Mouse (Mus musculus) small intestine, adult 2 months (tissue): ENCODE results near the gene Noct. TPM values are rescaled to one million over a fixed set of nuclear protein-coding genes. Genes with fewer than 3 reads are reported as not detected.

Experiments used
- H3K27ac ChIP-seq: fragments of 200-500 bp; 2 replicates; pipeline ENCODE4 v1.5.1; 2012; ENCODE audit warnings: low read depth, low read length, control low read depth, inconsistent platforms; ENCODE audit not compliant: insufficient read depth
- H3K27me3 ChIP-seq: fragments of 200-500 bp; 2 replicates; pipeline ENCODE4 v1.6.1; 2012; ENCODE audit warnings: mild to moderate bottlenecking, moderate library complexity, low read length, inconsistent platforms; ENCODE audit not compliant: control insufficient read depth, insufficient read depth
- H3K36me3 ChIP-seq: fragments of 200-500 bp; 2 replicates; pipeline ENCODE4 v1.6.1; 2012; ENCODE audit warnings: mild to moderate bottlenecking, low read length, control low read depth, inconsistent platforms; ENCODE audit not compliant: control insufficient read depth, insufficient read depth
- H3K4me1 ChIP-seq: fragments of 200-500 bp; 2 replicates; pipeline ENCODE4 v1.6.1; 2012; ENCODE audit warnings: low read length, inconsistent platforms, mixed read lengths; ENCODE audit not compliant: control insufficient read depth, insufficient read depth, insufficient read length
- H3K4me3 ChIP-seq: fragments of 200-500 bp; 2 replicates; pipeline ENCODE4 v1.5.1; 2012; ENCODE audit warnings: low read depth, mild to moderate bottlenecking, control low read depth, inconsistent platforms, low read length, moderate library complexity
- CTCF ChIP-seq: fragments of 200-500 bp; IDR thresholded peaks from 2 replicates; pipeline ENCODE4 v1.5.1; 2012; ENCODE audit warnings: low read depth, mild to moderate bottlenecking, control low read depth, inconsistent platforms, low read length, moderate library complexity, mixed read lengths; ENCODE audit not compliant: insufficient replicate concordance, insufficient read length; ENCODE audit errors: extremely low read depth
- POLR2A ChIP-seq: fragments of 200-500 bp; IDR thresholded peaks from 2 replicates; pipeline ENCODE4 v1.6.1; 2012; ENCODE audit warnings: low read depth, mild to moderate bottlenecking, control low read depth, inconsistent platforms, low read length, moderate library complexity
- WGBS: fragments of 180-500 bp; shearing (Covaris S2); methylation state at CpG from one replicate; pipeline ENCODE4 v1.1.7; 2018; 5-methylcytosine and 5-hydroxymethylcytosine counted together
- polyA plus RNA-seq: library from polyadenylated mRNA; depleted of rRNA; stranded (reverse); fragments of >200 nt; gene quantifications from 2 replicates; pipeline ENCODE4 v1.2.3, GENCODE M21; 2012

Noct gene
- polyA plus RNA-seq, 1 experiment: 56.2 TPM

GRCm38 (mm10) chr3:51239541-51239940 lies 15.3 kb downstream of the Noct start:
- no peak for TF ChIP-seq CTCF
- no peak for TF ChIP-seq POLR2A
- no peak overlapping the region for H3K27ac ChIP-seq

GRCm38 (mm10) chr3:51247704-51248103 lies 23.5 kb downstream of the Noct start:
- Histone ChIP-seq H3K4me1 (no peaks in the 10 kb centered on the region), H3K36me3 (peaks cover 34% of the 10 kb centered on the region), H3K4me3 (no peak overlapping the region), H3K27ac (no peak overlapping the region), H3K27me3 (no peaks in the 10 kb centered on the region)
- TF ChIP-seq POLR2A (no peak), CTCF (no peak)
- 78% methylated on average over 16 of the region's 16 CpGs for WGBS

More at GRCm38 (mm10) chr3:51239541-51239940, 15.3 kb downstream of the Noct start:
- peaks cover 2% of the 10 kb centered on the region; the same call in 1 of the 2 replicates for H3K4me1 ChIP-seq
- 98% methylated on average over 3 of the region's 3 CpGs for WGBS
- no peak overlapping the region for H3K4me3 ChIP-seq
- peaks cover 2% of the 10 kb centered on the region; the same call in 1 of the 2 replicates for H3K36me3 ChIP-seq
- H3K27me3 ChIP-seq: no peaks in the 10 kb centered on the region

DNA sequence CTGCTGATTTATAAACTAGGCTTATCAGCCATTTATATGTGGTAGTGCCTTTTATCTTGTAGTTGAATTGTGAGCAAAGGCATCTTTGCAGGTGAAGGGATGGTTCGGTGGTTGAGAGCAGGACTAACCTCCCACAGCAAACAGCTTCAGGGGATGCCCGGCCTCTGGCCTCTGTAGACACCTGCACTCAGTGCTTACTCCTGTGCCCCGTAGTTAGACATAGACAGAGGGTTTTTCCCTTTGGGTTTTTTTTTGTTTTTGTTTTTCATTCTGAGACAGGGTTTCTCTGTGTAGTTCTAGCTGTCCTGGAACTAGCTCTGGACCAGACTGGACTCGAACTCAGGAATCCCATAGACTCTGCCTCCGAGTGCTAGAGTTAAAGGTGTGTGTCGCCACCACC lies 24.4 kb downstream of the Noct start:
- TF ChIP-seq CTCF (no peak), POLR2A (no peak)
- no peaks in the 10 kb centered on the region for H3K4me1 ChIP-seq
- 90% methylated on average over 6 of the region's 6 CpGs for WGBS
- no peaks in the 10 kb centered on the region for H3K27me3 ChIP-seq
- no peak overlapping the region for H3K27ac ChIP-seq
- no peak overlapping the region for H3K4me3 ChIP-seq
- H3K36me3 ChIP-seq: peaks cover 43% of the 10 kb centered on the region

DNA sequence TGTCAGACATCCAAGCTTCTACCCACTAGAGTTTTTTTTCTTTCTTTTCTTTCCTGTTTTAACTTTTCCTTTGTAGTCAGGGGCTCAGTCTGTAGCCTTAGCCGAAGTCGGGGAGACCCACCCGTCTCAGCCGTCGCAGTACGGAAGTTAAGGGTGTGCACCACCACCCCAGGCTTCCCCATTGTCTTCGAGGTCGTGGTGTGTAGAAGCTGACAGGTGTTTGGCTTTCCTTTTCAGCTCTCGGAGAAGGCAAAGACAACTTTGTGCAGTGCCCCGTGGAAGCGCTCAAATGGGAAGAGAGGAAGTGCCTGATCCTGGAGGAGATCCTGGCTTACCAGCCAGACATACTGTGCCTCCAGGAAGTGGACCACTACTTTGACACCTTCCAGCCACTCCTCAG lies 25.2 kb downstream of the Noct start:
- TF ChIP-seq POLR2A (no peak), CTCF (no peak)
- no peak overlapping the region for H3K4me3 ChIP-seq
- peaks cover 50% of the 10 kb centered on the region for H3K36me3 ChIP-seq
- no peaks in the 10 kb centered on the region for H3K4me1 ChIP-seq
- H3K27me3 ChIP-seq: no peaks in the 10 kb centered on the region
- H3K27ac ChIP-seq: no peak overlapping the region
- WGBS: 80% methylated on average over 11 of the region's 11 CpGs

GRCm38 (mm10) chr3:51249866-51250265 lies 25.6 kb downstream of the Noct start:
- Histone ChIP-seq H3K4me3 (no peak overlapping the region), H3K36me3 (peaks cover 54% of the 10 kb centered on the region), H3K4me1 (no peaks in the 10 kb centered on the region), H3K27me3 (no peaks in the 10 kb centered on the region), H3K27ac (no peak overlapping the region)
- WGBS: 90% methylated on average over 13 of the region's 13 CpGs
- TF ChIP-seq CTCF (no peak), POLR2A (no peak)

GRCm38 (mm10) chr3:51251057-51251456 lies 26.8 kb downstream of the Noct start:
- Histone ChIP-seq H3K27ac (no peak overlapping the region), H3K4me1 (no peaks in the 10 kb centered on the region), H3K4me3 (no peak overlapping the region), H3K27me3 (no peaks in the 10 kb centered on the region), H3K36me3 (peaks cover 62% of the 10 kb centered on the region)
- WGBS: 78% methylated on average over 5 of the region's 5 CpGs
- TF ChIP-seq CTCF (no peak), POLR2A (no peak)

DNA sequence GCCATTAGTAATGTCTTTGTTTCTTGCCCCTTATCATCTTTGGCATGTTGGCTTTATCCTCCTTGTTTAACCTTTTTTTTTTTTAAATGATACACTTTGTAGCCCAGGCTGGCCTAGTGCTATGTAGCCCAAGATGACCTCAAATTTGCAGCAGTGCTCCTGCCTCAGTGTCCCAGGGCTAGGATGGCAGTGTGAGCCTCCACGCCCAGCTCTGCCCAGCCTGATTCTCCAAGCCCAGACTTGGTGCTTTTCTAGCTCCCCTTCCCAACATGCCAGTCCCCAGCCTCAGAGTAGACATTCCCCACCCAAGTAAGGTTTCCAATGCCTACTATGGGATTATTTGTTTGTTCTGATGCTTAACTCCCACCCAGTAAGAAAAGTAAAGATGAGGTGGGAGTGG lies 28.0 kb downstream of the Noct start:
- 93% methylated on average over 1 of the region's 1 CpGs for WGBS
- no peak overlapping the region for H3K4me3 ChIP-seq
- TF ChIP-seq POLR2A: no peak
- TF ChIP-seq CTCF: no peak
- H3K4me1 ChIP-seq: no peaks in the 10 kb centered on the region
- H3K27me3 ChIP-seq: no peaks in the 10 kb centered on the region
- peaks cover 69% of the 10 kb centered on the region for H3K36me3 ChIP-seq
- no peak overlapping the region for H3K27ac ChIP-seq
